12 mouse cellular contexts compared by ENCODE assay signal in the genomic region with DNA sequence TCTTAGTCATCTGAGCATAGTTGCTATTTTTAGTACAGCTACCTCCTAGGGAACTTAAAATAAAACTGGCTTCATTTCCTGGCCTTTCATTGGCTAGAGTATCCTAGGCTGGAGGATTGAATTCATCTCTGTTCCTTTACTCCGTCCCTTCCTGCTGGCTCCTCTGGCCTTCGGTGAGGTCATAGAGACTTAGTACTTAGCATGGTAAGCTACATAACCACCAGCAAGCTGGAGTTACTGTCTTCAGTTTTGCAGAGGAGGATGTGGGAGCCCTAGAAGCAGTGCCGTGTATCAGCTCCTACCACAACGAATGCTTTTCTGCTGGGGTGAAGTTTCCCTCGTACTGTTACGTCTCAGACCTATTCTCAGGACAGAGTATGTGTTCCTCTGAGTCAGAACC. TPM values are rescaled to one million over a fixed set of nuclear protein-coding genes. Genes with fewer than 3 reads are reported as not detected.
DNase-seq lines count a peak whose midpoint lies in the region; ATAC-seq lines count a peak whose summit lies in the region.
"Had no signal": no experiment of that assay in that cellular context is flagged by ENCODE, and none has a peak within 500 bp of the region (broad histone marks: within the 10 kb centered on the region; RNA-seq: fewer than 3 reads in every experiment).

No protein-coding gene starts in this region.

- WGBS in heart, embryonic 14.5 days: 37% methylated on average over 6 of the region's 6 CpGs
- 91% methylated on average over 6 of the region's 6 CpGs for WGBS in embryonic facial prominence, embryonic 10.5 days
- WGBS in midbrain, embryonic 13.5 days: 93% methylated on average over 6 of the region's 6 CpGs

- peak overlapping the region; percentile 42 for H3K9ac ChIP-seq in heart, embryonic 14.5 days (ENCODE audit: low read length)
- no peak overlapping the region for H3K9ac ChIP-seq in midbrain, embryonic 13.5 days (replicated peaks)
- H3K9ac ChIP-seq: hindbrain, embryonic 15.5 days; stomach, embryonic 15.5 days had no signal

- peak overlapping the region; percentile 50 for H3K4me2 ChIP-seq in heart, embryonic 14.5 days (ENCODE audit: low read length)
- no peak overlapping the region for H3K4me2 ChIP-seq in midbrain, embryonic 13.5 days (replicated peaks)
- H3K4me2 ChIP-seq: hindbrain, embryonic 15.5 days; stomach, embryonic 15.5 days had no signal

- ATAC-seq in heart, embryonic 14.5 days (ENCODE audit: insufficient number of reproducible peaks, insufficient read depth, low FRiP score, low read depth): peak; percentile 71
- no peak for ATAC-seq in midbrain, embryonic 13.5 days

- no peaks in the 10 kb centered on the region for H3K9me3 ChIP-seq in heart, embryonic 14.5 days (ENCODE audit: control insufficient read depth, low read length)
- no peaks in the 10 kb centered on the region for H3K9me3 ChIP-seq in embryonic facial prominence, embryonic 10.5 days
- H3K9me3 ChIP-seq in midbrain, embryonic 13.5 days: no peaks in the 10 kb centered on the region
- H3K9me3 ChIP-seq: hindbrain, embryonic 15.5 days; stomach, embryonic 15.5 days had no signal

- no peak overlapping the region for H3K4me3 ChIP-seq in heart, embryonic 14.5 days (ENCODE audit: control insufficient read depth in 1 of 2, insufficient read depth in 1 of 2, low read depth in 1 of 2, low read length in 2 of 2)
- H3K4me3 ChIP-seq in embryonic facial prominence, embryonic 10.5 days: no peak overlapping the region
- H3K4me3 ChIP-seq in midbrain, embryonic 13.5 days (replicated peaks): no peak overlapping the region
- H3K4me3 ChIP-seq: hindbrain, embryonic 15.5 days; stomach, embryonic 15.5 days had no signal

- intact Hi-C loops in heart, postnatal 25 days (cut with DNase I): no loop called here

- H3K4me1 ChIP-seq in heart, embryonic 14.5 days (ENCODE audit: control insufficient read depth in 2 of 2, insufficient read depth in 2 of 2, low read length in 2 of 2): peaks cover 13 to 25% of the 10 kb centered on the region in 2 experiments
- no peaks in the 10 kb centered on the region for H3K4me1 ChIP-seq in embryonic facial prominence, embryonic 10.5 days
- H3K4me1 ChIP-seq in midbrain, embryonic 13.5 days (replicated peaks): no peaks in the 10 kb centered on the region
- H3K4me1 ChIP-seq: hindbrain, embryonic 15.5 days; stomach, embryonic 15.5 days had no signal

- peaks cover 74% of the 10 kb centered on the region for H3K36me3 ChIP-seq in heart, embryonic 14.5 days (ENCODE audit: control insufficient read depth, insufficient read depth, low read length)
- H3K36me3 ChIP-seq in embryonic facial prominence, embryonic 10.5 days (replicated peaks): peaks cover 95% of the 10 kb centered on the region
- peaks cover 71% of the 10 kb centered on the region for H3K36me3 ChIP-seq in midbrain, embryonic 13.5 days

- DNase-seq in heart, adult 11 months: peak; percentile 94
- no peak for DNase-seq in heart, postnatal 25 days (ENCODE audit: low spot score)
- DNase-seq in 416B (ENCODE audit: low read depth): peak; percentile 28
- DNase-seq in cerebellum, postnatal 25 days: peak; percentile 69 to 72
- DNase-seq in embryonic facial prominence, embryonic 10.5 days (ENCODE audit: low spot score): no peak
- DNase-seq in frontal cortex, postnatal 36 days (ENCODE audit: low spot score in 2 of 2): no peak

- peak overlapping the region; percentile 80 to 93 for H3K27ac ChIP-seq in heart, embryonic 14.5 days (replicated peaks in 1 of 2; ENCODE audit: control insufficient read depth in 1 of 2, insufficient read depth in 1 of 2, low read depth in 2 of 2, low read length in 2 of 2)
- H3K27ac ChIP-seq in embryonic facial prominence, embryonic 10.5 days (replicated peaks): no peak overlapping the region
- no peak overlapping the region for H3K27ac ChIP-seq in midbrain, embryonic 13.5 days
- H3K27ac ChIP-seq: hindbrain, embryonic 15.5 days; stomach, embryonic 15.5 days had no signal

- no peaks in the 10 kb centered on the region for H3K27me3 ChIP-seq in heart, embryonic 14.5 days (ENCODE audit: control insufficient read depth, insufficient read depth, low read length)
- no peaks in the 10 kb centered on the region for H3K27me3 ChIP-seq in embryonic facial prominence, embryonic 10.5 days (replicated peaks; ENCODE audit: low read depth, poor library complexity, severe bottlenecking)
- H3K27me3 ChIP-seq in midbrain, embryonic 13.5 days: no peaks in the 10 kb centered on the region
- H3K27me3 ChIP-seq: hindbrain, embryonic 15.5 days; stomach, embryonic 15.5 days had no signal

RNA-seq across cellular contexts. Expression of a gene that starts 6.4 kb away (rescaled TPM):
- total RNA-seq in heart, postnatal 25 days (2021): 10 to 100 TPM; 23.5 to 23.8 TPM
- 24.0 and 27.7 TPM in 2 replicates for polyA plus RNA-seq in heart, embryonic 14.5 days (2014; fragmentation: Nextera tagmentation; extraction: Ambion mirVana)
- 69.8 and 78.4 TPM in 2 replicates for polyA plus RNA-seq in embryonic facial prominence, embryonic 10.5 days (2016; fragmentation: Nextera tagmentation; extraction: Ambion mirVana)
- 54.6 and 56.6 TPM in 2 replicates for polyA plus RNA-seq in midbrain, embryonic 13.5 days (2015; fragmentation: Nextera tagmentation; extraction: Ambion mirVana)

RNA-seq across cellular contexts. Expression of a gene that starts 13.9 kb away (rescaled TPM):
- total RNA-seq in heart, postnatal 25 days (2021): 10 to 100 TPM; 30.7 to 35.0 TPM
- polyA plus RNA-seq in heart, embryonic 14.5 days (2014; fragmentation: Nextera tagmentation; extraction: Ambion mirVana): 190 and 205 TPM in 2 replicates
- polyA plus RNA-seq in embryonic facial prominence, embryonic 10.5 days (2016; fragmentation: Nextera tagmentation; extraction: Ambion mirVana): 394 and 398 TPM in 2 replicates
- 253 and 263 TPM in 2 replicates for polyA plus RNA-seq in midbrain, embryonic 13.5 days (2015; fragmentation: Nextera tagmentation; extraction: Ambion mirVana)

RNA-seq across cellular contexts. Expression of a gene that starts 19.1 kb away (rescaled TPM):
- total RNA-seq in heart, postnatal 25 days (2021): under 1 TPM; 0.61 to 0.65 TPM
- polyA plus RNA-seq in heart, embryonic 14.5 days (2014; fragmentation: Nextera tagmentation; extraction: Ambion mirVana): 1.1 and 1.2 TPM in 2 replicates
- polyA plus RNA-seq in embryonic facial prominence, embryonic 10.5 days (2016; fragmentation: Nextera tagmentation; extraction: Ambion mirVana): 0.35 and 0.54 TPM in 2 replicates
- polyA plus RNA-seq in midbrain, embryonic 13.5 days (2015; fragmentation: Nextera tagmentation; extraction: Ambion mirVana): 0.49 and 0.75 TPM in 2 replicates
- total RNA-seq: common myeloid progenitor, adult 5-6 weeks; monocyte, adult 5-6 weeks had no signal

RNA-seq across cellular contexts. Expression of a gene that starts 19.4 kb away (rescaled TPM):
- 10 to 100 TPM; 23.8 to 27.4 TPM for total RNA-seq in heart, postnatal 25 days (2021)
- 41.9 and 42.5 TPM in 2 replicates for polyA plus RNA-seq in heart, embryonic 14.5 days (2014; fragmentation: Nextera tagmentation; extraction: Ambion mirVana)
- 82.1 and 83.0 TPM in 2 replicates for polyA plus RNA-seq in embryonic facial prominence, embryonic 10.5 days (2016; fragmentation: Nextera tagmentation; extraction: Ambion mirVana)
- polyA plus RNA-seq in midbrain, embryonic 13.5 days (2015; fragmentation: Nextera tagmentation; extraction: Ambion mirVana): 58.9 and 62.2 TPM in 2 replicates

RNA-seq across cellular contexts. Expression of a gene that starts 21.2 kb away (rescaled TPM):
- 1 to 10 TPM; 2.2 to 2.9 TPM for total RNA-seq in heart, postnatal 25 days (2021)
- polyA plus RNA-seq in heart, embryonic 14.5 days (2014; fragmentation: Nextera tagmentation; extraction: Ambion mirVana): 34.7 and 37.2 TPM in 2 replicates
- 49.6 and 51.2 TPM in 2 replicates for polyA plus RNA-seq in embryonic facial prominence, embryonic 10.5 days (2016; fragmentation: Nextera tagmentation; extraction: Ambion mirVana)
- 60.9 and 64.9 TPM in 2 replicates for polyA plus RNA-seq in midbrain, embryonic 13.5 days (2015; fragmentation: Nextera tagmentation; extraction: Ambion mirVana)

Comparison
In these comparisons a context has a peak if more than half of its experiments do, and no peak if none do; other contexts are left out.
1. DNase-seq: peak in heart, adult 11 months (single experiment), 416B (single experiment) and cerebellum, postnatal 25 days (2 of 2); none in heart, postnatal 25 days (single experiment), embryonic facial prominence, embryonic 10.5 days (single experiment) and frontal cortex, postnatal 36 days (0 of 2).
2. H3K27ac ChIP-seq: peak in heart, embryonic 14.5 days (2 of 2); none in embryonic facial prominence, embryonic 10.5 days (single experiment) and midbrain, embryonic 13.5 days (single experiment).